Mouse (Mus musculus): ENCODE data around the gene Arhgap24. TPM values are rescaled to one million over a fixed set of nuclear protein-coding genes. Genes with fewer than 3 reads are reported as not detected.

Arhgap24 gene
- total RNA-seq, 2 experiments from 2014 or later: 5.9 to 6.1 TPM

DNA sequence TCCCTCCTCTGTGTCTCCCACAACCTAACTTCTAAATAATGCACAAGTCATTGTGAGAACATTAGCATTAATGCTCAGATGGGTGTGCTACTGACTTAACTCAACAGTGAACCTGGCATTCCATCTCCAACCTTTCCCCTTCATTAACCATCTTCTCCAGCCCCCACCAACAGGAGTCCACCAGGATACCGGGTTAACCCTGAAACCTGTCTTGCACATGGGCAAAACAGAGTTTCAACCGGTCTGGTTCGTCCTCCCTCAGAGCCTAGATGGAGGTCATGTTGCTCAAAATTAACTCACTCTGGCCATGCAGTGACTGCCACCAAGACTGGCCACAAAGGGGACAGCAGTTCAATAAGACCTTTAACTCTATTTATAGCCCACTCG is 285.9 kb downstream of the Arhgap24 start:
- TF ChIP-seq CTCF (IDR thresholded peaks at IDR 0.05): no peak
- no peak for DNase-seq (ENCODE audit: extremely low spot score in 1 of 2, low spot score in 2 of 2)
- intact Hi-C loops (cut with DNase I): no loop called here
- Histone ChIP-seq H3K4me3 (no peak overlapping the region), H3K27ac (no peak overlapping the region)

- intact Hi-C loops (cut with DNase I): no loop called here
- Histone ChIP-seq H3K27ac (no peak overlapping the region), H3K4me3 (no peak overlapping the region)
- DNase-seq (ENCODE audit: extremely low spot score in 1 of 2, low spot score in 2 of 2): no peak
- no peak for TF ChIP-seq CTCF (IDR thresholded peaks at IDR 0.05)
These were observed 286.6 kb downstream of the Arhgap24 start for GRCm38 (mm10) chr5:102767822-102768221.

DNA sequence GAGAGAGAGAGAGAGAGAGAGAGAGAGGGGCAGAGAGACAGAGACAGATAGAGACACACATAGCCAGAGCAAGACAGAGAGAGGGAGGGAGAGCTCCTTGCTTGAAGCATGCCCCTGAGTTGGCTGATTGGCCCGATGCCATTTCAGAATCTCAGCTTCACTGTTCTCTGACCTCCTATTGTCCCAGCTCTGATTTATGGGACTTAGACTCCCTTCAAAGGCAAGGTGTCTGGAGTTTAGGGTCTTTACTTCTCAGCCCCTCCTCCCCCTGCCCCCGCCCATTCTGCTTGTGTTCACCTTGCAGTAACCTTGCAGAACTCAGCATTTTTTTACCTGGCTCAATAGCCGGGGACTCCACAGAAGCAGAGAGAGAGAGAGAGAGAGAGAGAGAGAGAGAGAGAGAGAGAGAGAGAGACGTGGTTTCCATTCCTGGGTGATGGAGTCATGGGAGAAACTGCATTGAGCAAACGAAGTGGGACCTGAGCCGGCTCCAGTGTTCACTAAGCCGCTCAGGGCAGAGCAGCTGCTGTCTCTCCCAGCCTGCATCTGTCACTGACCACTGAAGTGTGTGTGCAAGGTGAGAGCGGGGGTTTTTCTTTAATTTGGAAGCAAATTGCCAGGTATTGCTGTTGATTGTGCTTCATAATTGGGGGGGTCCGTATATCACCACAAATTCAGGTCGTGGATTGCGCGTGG is 287.3 kb downstream of the Arhgap24 start:
- intact Hi-C loops (cut with DNase I): no loop called here
- Histone ChIP-seq H3K27ac (no peak overlapping the region), H3K4me3 (no peak overlapping the region)
- DNase-seq (ENCODE audit: extremely low spot score in 1 of 2, low spot score in 2 of 2): no peak
- no peak for TF ChIP-seq CTCF (IDR thresholded peaks at IDR 0.05)

- intact Hi-C loops (cut with DNase I): no loop called here
- H3K4me3 ChIP-seq: no peak overlapping the region
- TF ChIP-seq CTCF (IDR thresholded peaks at IDR 0.05): no peak
These were observed 289.4 kb downstream of the Arhgap24 start for GRCm38 (mm10) chr5:102770611-102771010.

GRCm38 (mm10) chr5:102774500-102774899 is 293.3 kb downstream of the Arhgap24 start:
- H3K4me3 ChIP-seq: no peak overlapping the region

More at GRCm38 (mm10) chr5:102770611-102771010, 289.4 kb downstream of the Arhgap24 start:
- no peak overlapping the region for H3K27ac ChIP-seq
- DNase-seq (ENCODE audit: extremely low spot score in 1 of 2, low spot score in 2 of 2): no peak

GRCm38 (mm10) chr5:102777255-102777654 is 296.1 kb downstream of the Arhgap24 start:
- intact Hi-C loops (cut with DNase I): no loop called here
- no peak overlapping the region for H3K4me3 ChIP-seq
- no peak for DNase-seq (ENCODE audit: extremely low spot score in 1 of 2, low spot score in 2 of 2)
- H3K27ac ChIP-seq: no peak overlapping the region
- TF ChIP-seq CTCF (IDR thresholded peaks at IDR 0.05): no peak

More at GRCm38 (mm10) chr5:102774500-102774899, 293.3 kb downstream of the Arhgap24 start:
- no peak overlapping the region for H3K27ac ChIP-seq
- no peak for DNase-seq (ENCODE audit: extremely low spot score in 1 of 2, low spot score in 2 of 2)
- intact Hi-C loops (cut with DNase I): no loop called here
- TF ChIP-seq CTCF (IDR thresholded peaks at IDR 0.05): no peak

DNA sequence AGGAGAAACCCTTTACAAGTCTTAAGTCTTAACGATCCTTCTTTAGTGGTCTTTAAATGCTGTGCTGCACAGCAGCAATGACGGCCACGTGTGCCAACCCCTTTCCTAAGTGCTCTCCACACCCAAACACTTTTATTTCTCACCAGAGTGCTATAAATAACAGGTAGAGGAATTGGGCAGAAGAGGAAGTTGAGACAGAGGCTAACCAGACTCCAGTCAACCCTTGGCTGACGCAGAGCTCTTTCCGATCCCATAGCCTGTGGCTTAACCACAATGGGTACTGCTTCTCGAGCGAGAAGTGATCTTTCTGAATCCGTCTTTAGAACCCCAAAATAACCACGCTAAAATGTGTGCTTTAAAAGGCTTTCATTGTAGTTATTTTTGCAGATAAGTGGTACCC is 296.7 kb downstream of the Arhgap24 start:
- intact Hi-C loops (cut with DNase I): no loop called here
- DNase-seq (ENCODE audit: extremely low spot score in 1 of 2, low spot score in 2 of 2): no peak
- no peak for TF ChIP-seq CTCF (IDR thresholded peaks at IDR 0.05)
- Histone ChIP-seq H3K4me3 (no peak overlapping the region), H3K27ac (no peak overlapping the region)

DNA sequence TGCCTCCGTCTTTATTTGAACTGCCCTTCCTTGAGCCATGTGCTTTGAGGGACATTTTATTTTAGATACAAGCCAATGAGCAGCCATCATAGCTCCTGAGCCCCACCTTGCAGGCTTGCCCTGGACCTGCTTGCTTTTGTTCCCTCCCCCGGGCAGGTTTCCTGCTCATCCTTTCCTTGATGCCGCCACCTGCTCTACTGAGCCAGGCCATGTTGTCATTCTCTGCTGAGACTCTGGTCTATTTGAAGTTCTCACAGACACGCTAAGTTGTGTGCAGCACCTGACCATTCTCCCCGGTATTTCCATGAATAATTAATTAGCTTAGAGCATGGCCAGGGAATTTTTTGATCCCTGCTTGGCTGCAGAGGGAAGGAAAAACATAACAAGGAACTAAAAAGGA is 297.1 kb downstream of the Arhgap24 start:
- Histone ChIP-seq H3K27ac (no peak overlapping the region), H3K4me3 (no peak overlapping the region)
- intact Hi-C loops (cut with DNase I): no loop called here
- no peak for DNase-seq (ENCODE audit: extremely low spot score in 1 of 2, low spot score in 2 of 2)
- TF ChIP-seq CTCF (IDR thresholded peaks at IDR 0.05): no peak

DNA sequence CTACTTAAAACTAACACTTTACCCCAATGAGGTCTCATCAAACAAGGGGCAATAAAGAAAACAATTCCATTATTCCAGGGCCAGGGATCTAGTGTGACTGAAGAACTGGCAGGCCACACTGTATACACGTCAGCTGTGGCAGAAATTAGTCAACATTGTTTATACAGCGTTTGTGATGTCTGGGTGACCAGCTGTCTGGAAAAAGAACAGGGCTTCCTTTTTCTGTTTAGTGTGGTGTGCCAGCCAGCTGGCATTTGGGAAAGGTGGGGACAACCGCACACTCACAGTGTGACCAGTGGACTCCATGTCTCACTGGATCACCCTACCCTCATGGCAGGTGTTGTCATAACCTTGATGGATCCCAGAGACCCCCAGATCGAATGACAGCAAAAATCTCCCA is 302.4 kb downstream of the Arhgap24 start:
- intact Hi-C loops (cut with DNase I): no loop called here
- TF ChIP-seq CTCF (IDR thresholded peaks at IDR 0.05): no peak
- DNase-seq (ENCODE audit: extremely low spot score in 1 of 2, low spot score in 2 of 2): no peak
- no peak overlapping the region for H3K27ac ChIP-seq
- H3K4me3 ChIP-seq: no peak overlapping the region

DNA sequence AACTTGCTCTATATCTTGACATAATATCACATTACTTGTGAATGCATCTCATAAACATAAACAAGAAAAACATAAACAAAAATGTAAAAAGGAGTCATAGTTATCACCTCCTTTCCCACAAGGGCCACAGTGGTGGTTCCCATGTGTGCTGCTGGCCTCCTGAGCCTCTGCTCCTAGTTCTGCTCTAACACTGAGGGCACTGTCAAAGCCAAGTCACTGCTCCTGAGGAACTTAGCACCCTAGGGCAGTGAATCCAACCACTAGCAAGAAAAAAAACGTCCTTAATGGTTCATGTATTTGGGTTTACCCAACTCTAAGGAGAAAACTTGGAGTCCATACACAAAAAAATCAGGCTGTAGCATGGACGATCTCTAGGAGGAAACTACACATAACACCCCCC is 304.9 kb downstream of the Arhgap24 start:
- intact Hi-C loops (cut with DNase I): no loop called here
- no peak for TF ChIP-seq CTCF (IDR thresholded peaks at IDR 0.05)
- no peak overlapping the region for H3K27ac ChIP-seq
- no peak for DNase-seq (ENCODE audit: extremely low spot score in 1 of 2, low spot score in 2 of 2)
- no peak overlapping the region for H3K4me3 ChIP-seq

DNA sequence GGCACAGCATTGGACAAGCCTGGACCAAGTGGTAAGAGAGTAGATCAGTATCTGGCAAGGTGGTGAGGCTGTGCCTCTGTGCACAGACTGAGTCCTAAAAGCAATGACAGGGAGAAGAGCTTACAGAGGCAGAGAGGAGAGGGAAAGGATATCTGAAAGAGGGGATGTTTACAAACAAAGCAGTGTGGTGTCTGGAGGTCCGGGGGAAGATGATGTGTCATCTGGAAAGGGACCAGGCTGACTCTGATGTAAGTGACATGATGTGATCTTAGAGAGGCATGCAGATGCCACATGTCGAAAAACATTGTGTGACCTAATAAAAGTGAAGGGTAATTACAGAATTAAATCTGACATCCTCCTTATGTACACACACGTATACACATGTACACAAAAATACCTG is 307.2 kb downstream of the Arhgap24 start:
- DNase-seq (ENCODE audit: extremely low spot score in 1 of 2, low spot score in 2 of 2): no peak
- Histone ChIP-seq H3K27ac (no peak overlapping the region), H3K4me3 (no peak overlapping the region)
- intact Hi-C loops (cut with DNase I): no loop called here
- TF ChIP-seq CTCF (IDR thresholded peaks at IDR 0.05): no peak

- DNase-seq (ENCODE audit: extremely low spot score in 1 of 2, low spot score in 2 of 2): no peak
- TF ChIP-seq CTCF (IDR thresholded peaks at IDR 0.05): no peak
- H3K27ac ChIP-seq: no peak overlapping the region
- intact Hi-C loops (cut with DNase I): no loop called here
- no peak overlapping the region for H3K4me3 ChIP-seq
These were observed 310.1 kb downstream of the Arhgap24 start for GRCm38 (mm10) chr5:102791273-102791672.

DNA sequence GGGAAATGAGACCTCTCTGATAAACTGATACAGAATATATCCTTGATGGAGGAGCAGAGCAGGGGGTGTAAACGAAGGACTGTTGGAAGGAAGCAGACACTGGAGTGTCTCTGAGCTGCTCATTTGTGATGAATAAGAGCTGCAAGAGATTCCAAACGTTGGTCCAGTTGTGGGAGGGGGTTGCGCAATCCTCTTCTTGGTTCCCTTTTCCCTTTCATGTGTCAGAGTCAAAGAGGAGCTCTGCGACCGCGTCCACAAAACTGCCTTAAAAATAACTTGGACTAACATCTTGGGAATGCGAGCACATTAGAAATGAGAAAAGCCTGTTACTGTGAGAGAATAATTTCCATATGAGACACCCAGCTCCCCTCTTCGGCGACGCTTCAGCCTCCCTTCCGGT is 312.3 kb downstream of the Arhgap24 start:
- Histone ChIP-seq H3K27ac (no peak overlapping the region), H3K4me3 (no peak overlapping the region)
- intact Hi-C loops (cut with DNase I): no loop called here
- no peak for TF ChIP-seq CTCF (IDR thresholded peaks at IDR 0.05)
- DNase-seq (ENCODE audit: extremely low spot score in 1 of 2, low spot score in 2 of 2): no peak
